Mouse (Mus musculus) heart, adult 2 months (tissue): ENCODE results near the gene Ppp6r2. TPM values are rescaled to one million over a fixed set of nuclear protein-coding genes. Genes with fewer than 3 reads are reported as not detected.
A peak's percentile ranks its signal among the peaks of the same experiment; 100 is the strongest.

Experiments
- DNase-seq, 2 experiments: peaks; one replicate each; pipeline ENCODE4 v3.0.0; 2021
- H3K27ac ChIP-seq: fragments of 200-600 bp; 2 replicates; pipeline ENCODE4 v1.8.1; 2022
- H3K27me3 ChIP-seq: fragments of 200-500 bp; 2 replicates; pipeline ENCODE4 v1.6.1; 2012; ENCODE audit warnings: mild to moderate bottlenecking, low read length, inconsistent platforms, mixed read lengths; ENCODE audit not compliant: control insufficient read depth, insufficient read depth
- H3K36me3 ChIP-seq: fragments of 200-500 bp; 2 replicates; pipeline ENCODE4 v1.6.1; 2012; ENCODE audit warnings: low read length, inconsistent platforms; ENCODE audit not compliant: control insufficient read depth, insufficient read depth
- H3K4me1 ChIP-seq: fragments of 200-500 bp; 2 replicates; pipeline ENCODE4 v1.6.1; 2011; ENCODE audit warnings: low read length; ENCODE audit not compliant: control insufficient read depth, insufficient read depth
- H3K4me3 ChIP-seq: fragments of 200-600 bp; 2 replicates; pipeline ENCODE4 v1.8.1; 2022
- H3K79me2 ChIP-seq: fragments of 200-500 bp; replicated peaks from 2 replicates; pipeline ENCODE4 v1.6.1; 2012; ENCODE audit warnings: mild to moderate bottlenecking, inconsistent platforms, low read length, moderate library complexity, mixed read lengths; ENCODE audit not compliant: control insufficient read depth, insufficient read depth
- H3K9ac ChIP-seq: fragments of 200-500 bp; 2 replicates; pipeline ENCODE4 v1.6.1; 2012; ENCODE audit warnings: low read depth, mild to moderate bottlenecking, control low read depth, inconsistent platforms, low read length, mixed read lengths
- CTCF ChIP-seq: fragments of 200-600 bp; IDR thresholded peaks from 2 replicates; pipeline ENCODE4 v1.8.1; 2022; ENCODE audit warnings: antibody characterized with exemption, mild to moderate bottlenecking, moderate library complexity
- EP300 ChIP-seq: fragments of 200-500 bp; IDR thresholded peaks from 2 replicates; pipeline ENCODE4 v1.6.1; 2011; ENCODE audit warnings: low read depth, low read length, control low read depth; ENCODE audit not compliant: insufficient read depth
- POLR2A ChIP-seq: fragments of 200-500 bp; IDR thresholded peaks from 2 replicates; pipeline ENCODE4 v1.6.1; 2011; ENCODE audit warnings: mild to moderate bottlenecking, low read depth, low read length, control low read depth; ENCODE audit not compliant: insufficient read depth
- WGBS: fragments of 180-500 bp; shearing (Covaris S2); methylation state at CpG from one replicate; pipeline ENCODE4 v1.1.7; 2018; 5-methylcytosine and 5-hydroxymethylcytosine counted together
- intact Hi-C: fragments of 180-260 bp; cut with DNase I; formaldehyde crosslinking; loops from one replicate; pipeline ENCODE4 v1.15.1; 2025
- polyA plus RNA-seq: library from polyadenylated mRNA; depleted of rRNA; stranded (reverse); fragments of >200 nt; gene quantifications from 2 replicates; pipeline ENCODE4 v1.2.3, GENCODE M21; 2012
- total RNA-seq, 2 experiments: library from RNA; stranded (reverse); gene quantifications; 2 replicates each; pipeline ENCODE4 v1.2.3; 2021

Ppp6r2 gene
- total and polyA plus RNA-seq, 3 experiments = 66.7 to 107 (median 79.0) TPM

GRCm38 (mm10) chr15:89182842-89183241 lies 28.5 kb upstream of the Ppp6r2 start:
- Histone ChIP-seq H3K4me1 (peaks cover 14% of the 10 kb centered on the region), H3K36me3 (no peaks in the 10 kb centered on the region), H3K4me3 (no peak overlapping the region), H3K79me2 (no peaks in the 10 kb centered on the region), H3K9ac (no peak overlapping the region), H3K27me3 (no peaks in the 10 kb centered on the region), H3K27ac (peak overlapping the region; percentile 85; the same call in 1 of the 2 replicates)
- intact Hi-C loops = no loop called here
- 78% methylated on average over 5 of the region's 5 CpGs for WGBS
- no peak for DNase-seq
- TF ChIP-seq EP300 (no peak), POLR2A (no peak), CTCF (no peak)

GRCm38 (mm10) chr15:89184141-89184936 lies 27.0 kb upstream of the Ppp6r2 start:
- Histone ChIP-seq H3K27ac (no peak overlapping the region), H3K27me3 (no peaks in the 10 kb centered on the region), H3K79me2 (no peaks in the 10 kb centered on the region), H3K4me3 (no peak overlapping the region), H3K36me3 (no peaks in the 10 kb centered on the region), H3K4me1 (peaks cover 7% of the 10 kb centered on the region), H3K9ac (no peak overlapping the region)
- WGBS = 80% methylated on average over 5 of the region's 5 CpGs
- intact Hi-C loops = no loop called here
- no peak for DNase-seq
- no peak for TF ChIP-seq EP300

- H3K36me3 ChIP-seq = no peaks in the 10 kb centered on the region
- 71% methylated on average over 5 of the region's 5 CpGs for WGBS
- intact Hi-C loops = no loop called here
- no peaks in the 10 kb centered on the region for H3K27me3 ChIP-seq
- no peak for TF ChIP-seq EP300
- TF ChIP-seq CTCF = no peak
- TF ChIP-seq POLR2A = no peak
- H3K4me1 ChIP-seq = peaks cover 7% of the 10 kb centered on the region
- DNase-seq = no peak
- no peak overlapping the region for H3K9ac ChIP-seq
- H3K27ac ChIP-seq = no peak overlapping the region
- no peak overlapping the region for H3K4me3 ChIP-seq
- H3K79me2 ChIP-seq = no peaks in the 10 kb centered on the region
Measured at GRCm38 (mm10) chr15:89184937-89185227, 26.5 kb upstream of the Ppp6r2 start.

GRCm38 (mm10) chr15:89195261-89195681 lies 16.1 kb upstream of the Ppp6r2 start:
- Histone ChIP-seq H3K79me2 (no peaks in the 10 kb centered on the region), H3K4me1 (peaks cover 6% of the 10 kb centered on the region), H3K27me3 (no peaks in the 10 kb centered on the region), H3K36me3 (no peaks in the 10 kb centered on the region), H3K9ac (no peak overlapping the region), H3K27ac (peak overlapping the region; percentile 100), H3K4me3 (peak overlapping the region; percentile 84)
- no peak for DNase-seq
- 60% methylated on average over 6 of the region's 6 CpGs for WGBS
- intact Hi-C loops = no loop called here
- TF ChIP-seq CTCF (no peak), POLR2A (no peak), EP300 (no peak)

GRCm38 (mm10) chr15:89195690-89196312 lies 15.6 kb upstream of the Ppp6r2 start:
- H3K79me2 ChIP-seq = no peaks in the 10 kb centered on the region
- H3K9ac ChIP-seq = peak overlapping the region; percentile 98
- intact Hi-C loops = loop anchor here (1.0 to 2.0 kb wide), 4 partner anchors 16 to 67 kb away; partner anchors contain the start of genes Hdac10, Plxnb2 and Ppp6r2
- H3K27ac ChIP-seq = peak overlapping the region; percentile 100
- H3K4me3 ChIP-seq = peak overlapping the region; percentile 84
- no peaks in the 10 kb centered on the region for H3K36me3 ChIP-seq
- no peaks in the 10 kb centered on the region for H3K27me3 ChIP-seq
- no peak for TF ChIP-seq CTCF
- peak; percentile 95 for TF ChIP-seq POLR2A
- H3K4me1 ChIP-seq = peaks cover 6% of the 10 kb centered on the region
- DNase-seq = peak; percentile 93 to 94
- WGBS = under 1% methylated on average over 25 of the region's 25 CpGs

GRCm38 (mm10) chr15:89196313-89196706 lies 15.0 kb upstream of the Ppp6r2 start, which contains the start of gene Dennd6b:
Gene Dennd6b (minus strand): TSS chr15:89196496.
- H3K27me3 ChIP-seq = no peaks in the 10 kb centered on the region
- under 1% methylated on average over 38 of the region's 38 CpGs for WGBS
- intact Hi-C loops = loop anchor here (1.0 to 2.0 kb wide), 4 partner anchors 15 to 68 kb away; partner anchors contain the start of genes Hdac10, Plxnb2 and Ppp6r2

More at GRCm38 (mm10) chr15:89196313-89196706, 15.0 kb upstream of the Ppp6r2 start, which contains the start of gene Dennd6b:
- H3K27ac ChIP-seq = peak within 1 kb of the TSS; percentile 100
- peaks cover 6% of the 10 kb centered on the region for H3K4me1 ChIP-seq
- peak; percentile 94 to 97 for DNase-seq
- TF ChIP-seq POLR2A (no peak; the same call in 1 of the 2 replicates), CTCF (peak; percentile 99), EP300 (peak; percentile 76; the same call in 1 of the 2 replicates)
- peak within 1 kb of the TSS; percentile 84 for H3K4me3 ChIP-seq
- no peaks in the 10 kb centered on the region for H3K36me3 ChIP-seq
- peak within 1 kb of the TSS; percentile 98 for H3K9ac ChIP-seq
- no peaks in the 10 kb centered on the region for H3K79me2 ChIP-seq
